Mouse (Mus musculus) C2C12 (cell line): ENCODE measurements around the gene Thnsl1.

Experiments used
- CTCF ChIP-seq: IDR thresholded peaks from one replicate; pipeline ENCODE4 v1.5.1; 2011; ENCODE audit not compliant: control insufficient read depth, insufficient read depth, insufficient read length
- MAX ChIP-seq: IDR thresholded peaks from one replicate; pipeline ENCODE4 v1.6.1; 2011; ENCODE audit warnings: mild to moderate bottlenecking, control low read depth

DNA sequence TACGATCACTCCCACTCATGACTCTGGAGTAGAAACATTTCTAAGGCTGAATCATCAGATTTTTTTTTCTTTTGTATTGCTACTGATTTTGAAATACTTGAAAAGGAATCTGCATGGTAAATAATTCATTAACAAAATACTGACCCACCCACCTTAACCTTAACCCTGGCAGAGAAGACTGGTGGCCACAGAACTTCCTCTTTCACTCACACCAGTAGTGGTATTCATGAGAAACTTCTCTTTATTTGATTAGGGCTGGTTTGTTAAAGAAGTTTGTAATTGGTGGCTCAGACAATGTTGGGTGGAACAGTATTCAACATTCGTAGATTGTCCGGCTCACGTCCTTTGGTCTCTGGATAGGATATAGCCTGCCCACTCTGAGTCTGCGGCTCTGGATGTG, 26.4 kb upstream of the Thnsl1 start:
- no peak for TF ChIP-seq CTCF
- no peak for TF ChIP-seq MAX
